Mouse (Mus musculus) erythroblast, embryonic 14.5 days (primary cell): ENCODE results near the gene Atp1b3.

Experiments used
- GATA1 ChIP-seq: IDR thresholded peaks from 2 replicates; pipeline ENCODE4 v1.6.1; 2012; ENCODE audit warnings: low read length, inconsistent platforms, mixed read lengths
- TAL1 ChIP-seq: IDR thresholded peaks from 3 replicates; pipeline ENCODE4 v1.6.1; 2012; ENCODE audit warnings: low read length, inconsistent platforms, mixed read lengths

GRCm38 (mm10) chr9:96299324-96300008 lies 64.8 kb downstream of the Atp1b3 start:
- TF ChIP-seq GATA1: no peak
- no peak for TF ChIP-seq TAL1
